Mouse (Mus musculus) neural tube, embryonic 12.5 days (tissue): ENCODE measurements around the gene Ezh2. TPM values are rescaled to one million over a fixed set of nuclear protein-coding genes. Genes with fewer than 3 reads are reported as not detected.
A peak's percentile ranks its signal among the peaks of the same experiment; 100 is the strongest.
"Not testable (repeated sequence)": the region's sequence is repeated elsewhere in the genome, so short reads cannot be mapped to it uniquely, and the experiment has no call there.

Experiments
- ATAC-seq: fragments of 200-750 bp; cut with Nextera tagmentation; 2 replicates; pipeline ENCODE4 v1.8.0; 2017; ENCODE audit warnings: low read depth, mild to moderate bottlenecking, moderate TSS enrichment, moderate library complexity; ENCODE audit not compliant: low FRiP score
- H3K27ac ChIP-seq: fragments of 300-500 bp; sonication (generic); 2 replicates; pipeline ENCODE4 v1.5.1; 2016
- H3K27me3 ChIP-seq: fragments of 300-500 bp; sonication (generic); replicated peaks from 2 replicates; pipeline ENCODE4 v1.6.1; 2016; ENCODE audit warnings: mild to moderate bottlenecking
- H3K36me3 ChIP-seq: fragments of 300-500 bp; sonication (generic); 2 replicates; pipeline ENCODE4 v1.6.1; 2016; ENCODE audit warnings: mild to moderate bottlenecking
- H3K4me1 ChIP-seq: fragments of 300-500 bp; sonication (generic); 2 replicates; pipeline ENCODE4 v1.6.1; 2016
- H3K4me2 ChIP-seq: fragments of 300-500 bp; sonication (generic); replicated peaks from 2 replicates; pipeline ENCODE4 v1.6.1; 2016; ENCODE audit warnings: mild to moderate bottlenecking
- H3K4me3 ChIP-seq: fragments of 300-500 bp; sonication (generic); 2 replicates; pipeline ENCODE4 v1.5.1; 2016
- H3K9ac ChIP-seq: fragments of 300-500 bp; sonication (generic); 2 replicates; pipeline ENCODE4 v1.6.1; 2016; ENCODE audit warnings: mild to moderate bottlenecking
- H3K9me3 ChIP-seq: fragments of 300-500 bp; sonication (generic); 2 replicates; pipeline ENCODE4 v1.6.1; 2016; ENCODE audit warnings: mild to moderate bottlenecking
- WGBS: fragments of 180-500 bp; shearing (Covaris S2); methylation state at CpG from one replicate; pipeline ENCODE4 v1.1.7; 2016; 5-methylcytosine and 5-hydroxymethylcytosine counted together
- polyA plus RNA-seq: library from polyadenylated mRNA; unstranded; fragments of >200 nt; fragmentation: Nextera tagmentation; extraction: Ambion mirVana; gene quantifications from 2 replicates; pipeline ENCODE4 v1.2.1, GENCODE M21; 2016

Ezh2 gene
- 161 and 162 TPM in 2 replicates for polyA plus RNA-seq

GRCm38 (mm10) chr6:47594926-47595623 lies at the start of gene Ezh2:
Ezh2 (minus strand) TSS chr6:47595341.
- no peaks in the 10 kb centered on the region for H3K9me3 ChIP-seq
- ATAC-seq: peak; percentile 99
- H3K27me3 ChIP-seq: no peaks in the 10 kb centered on the region
- peaks cover 6% of the 10 kb centered on the region; the same call in 1 of the 2 replicates for H3K4me1 ChIP-seq
- peak within 1 kb of the TSS; percentile 71 for H3K4me2 ChIP-seq
- H3K9ac ChIP-seq: peak within 1 kb of the TSS; percentile 99
- H3K36me3 ChIP-seq: no peaks in the 10 kb centered on the region
- peak within 1 kb of the TSS; percentile 96 for H3K4me3 ChIP-seq
- under 1% methylated on average over 67 of the region's 69 CpGs for WGBS
- peak within 1 kb of the TSS; percentile 99 for H3K27ac ChIP-seq

GRCm38 (mm10) chr6:47636527-47637076 lies 41.5 kb upstream of the Ezh2 start:
- Histone ChIP-seq H3K4me3 (no peak overlapping the region), H3K9me3 (no peaks in the 10 kb centered on the region), H3K36me3 (no peaks in the 10 kb centered on the region), H3K4me1 (no peaks in the 10 kb centered on the region), H3K4me2 (no peak overlapping the region), H3K27ac (no peak overlapping the region), H3K27me3 (no peaks in the 10 kb centered on the region), H3K9ac (no peak overlapping the region)
- no peak for ATAC-seq
- 72% methylated on average over 6 of the region's 6 CpGs for WGBS

GRCm38 (mm10) chr6:47635995-47636526 lies 40.9 kb upstream of the Ezh2 start:
- Histone ChIP-seq H3K27me3 (no peaks in the 10 kb centered on the region), H3K36me3 (no peaks in the 10 kb centered on the region), H3K9me3 (no peaks in the 10 kb centered on the region), H3K4me1 (no peaks in the 10 kb centered on the region), H3K4me2 (no peak overlapping the region), H3K27ac (no peak overlapping the region), H3K9ac (no peak overlapping the region), H3K4me3 (no peak overlapping the region)
- 76% methylated on average over 5 of the region's 5 CpGs for WGBS
- ATAC-seq: no peak

- no peak for ATAC-seq
- no peaks in the 10 kb centered on the region for H3K36me3 ChIP-seq
- H3K4me2 ChIP-seq: no peak overlapping the region
- H3K27ac ChIP-seq: no peak overlapping the region
- H3K27me3 ChIP-seq: no peaks in the 10 kb centered on the region
- no peaks in the 10 kb centered on the region for H3K4me1 ChIP-seq
- H3K9me3 ChIP-seq: no peaks in the 10 kb centered on the region
- H3K9ac ChIP-seq: no peak overlapping the region
- H3K4me3 ChIP-seq: no peak overlapping the region
- WGBS: 73% methylated on average over 7 of the region's 7 CpGs
Measured at GRCm38 (mm10) chr6:47635207-47635994, 40.3 kb upstream of the Ezh2 start.

GRCm38 (mm10) chr6:47633467-47633866 lies 38.3 kb upstream of the Ezh2 start:
- ATAC-seq: no peak
- H3K27me3 ChIP-seq: no peaks in the 10 kb centered on the region

GRCm38 (mm10) chr6:47630061-47630460 lies 34.9 kb upstream of the Ezh2 start:
- H3K27ac ChIP-seq, H3K36me3 ChIP-seq, H3K9ac ChIP-seq, H3K4me1 ChIP-seq, ATAC-seq, H3K9me3 ChIP-seq, H3K4me3 ChIP-seq, H3K27me3 ChIP-seq, H3K4me2 ChIP-seq: not testable (repeated sequence)
- 85% methylated on average over 1 of the region's 1 CpGs for WGBS

More at GRCm38 (mm10) chr6:47633467-47633866, 38.3 kb upstream of the Ezh2 start:
- H3K9ac ChIP-seq: no peak overlapping the region
- no peaks in the 10 kb centered on the region for H3K9me3 ChIP-seq
- no peaks in the 10 kb centered on the region for H3K4me1 ChIP-seq
- H3K36me3 ChIP-seq: no peaks in the 10 kb centered on the region
- no peak overlapping the region for H3K4me2 ChIP-seq
- H3K4me3 ChIP-seq: no peak overlapping the region
- no peak overlapping the region for H3K27ac ChIP-seq

GRCm38 (mm10) chr6:47627978-47628377 lies 32.8 kb upstream of the Ezh2 start:
- Histone ChIP-seq H3K27ac (no peak overlapping the region), H3K4me1 (no peaks in the 10 kb centered on the region), H3K4me3 (no peak overlapping the region), H3K27me3 (no peaks in the 10 kb centered on the region), H3K36me3 (no peaks in the 10 kb centered on the region), H3K4me2 (no peak overlapping the region), H3K9me3 (no peaks in the 10 kb centered on the region), H3K9ac (no peak overlapping the region)
- 66% methylated on average over 3 of the region's 3 CpGs for WGBS
- no peak for ATAC-seq

- ATAC-seq, H3K4me3 ChIP-seq, H3K27ac ChIP-seq, H3K9ac ChIP-seq, H3K4me2 ChIP-seq, H3K4me1 ChIP-seq, H3K36me3 ChIP-seq, H3K27me3 ChIP-seq, H3K9me3 ChIP-seq: not testable (repeated sequence)
- WGBS: 92% methylated on average over 3 of the region's 3 CpGs
Measured at GRCm38 (mm10) chr6:47626976-47627375, 31.8 kb upstream of the Ezh2 start.

GRCm38 (mm10) chr6:47621039-47621438 lies 25.9 kb upstream of the Ezh2 start:
- no peak overlapping the region for H3K9ac ChIP-seq
- WGBS: 91% methylated on average over 2 of the region's 2 CpGs
- no peak overlapping the region for H3K4me3 ChIP-seq
- no peaks in the 10 kb centered on the region for H3K4me1 ChIP-seq
- H3K27me3 ChIP-seq: no peaks in the 10 kb centered on the region
- no peak overlapping the region for H3K4me2 ChIP-seq
- no peaks in the 10 kb centered on the region for H3K9me3 ChIP-seq
- H3K36me3 ChIP-seq: no peaks in the 10 kb centered on the region
- H3K27ac ChIP-seq: no peak overlapping the region
- no peak for ATAC-seq

- H3K4me1 ChIP-seq, H3K27me3 ChIP-seq, H3K9ac ChIP-seq, H3K4me3 ChIP-seq, ATAC-seq, H3K4me2 ChIP-seq, H3K27ac ChIP-seq, H3K36me3 ChIP-seq, H3K9me3 ChIP-seq: not testable (repeated sequence)
- 63% methylated on average over 5 of the region's 5 CpGs for WGBS
Measured at GRCm38 (mm10) chr6:47608306-47608705, 13.2 kb upstream of the Ezh2 start.

- H3K4me3 ChIP-seq: no peak overlapping the region
- WGBS: 87% methylated on average over 1 of the region's 1 CpGs
- H3K4me2 ChIP-seq: no peak overlapping the region
- H3K27ac ChIP-seq: no peak overlapping the region
- no peaks in the 10 kb centered on the region for H3K4me1 ChIP-seq
- ATAC-seq: no peak
- H3K9ac ChIP-seq: no peak overlapping the region
- H3K9me3 ChIP-seq: no peaks in the 10 kb centered on the region
- H3K36me3 ChIP-seq: no peaks in the 10 kb centered on the region
- H3K27me3 ChIP-seq: no peaks in the 10 kb centered on the region
Measured at GRCm38 (mm10) chr6:47601931-47602330, 6.8 kb upstream of the Ezh2 start.

- H3K4me3 ChIP-seq: peak overlapping the region; percentile 96
- no peaks in the 10 kb centered on the region for H3K36me3 ChIP-seq
- ATAC-seq: no peak
- H3K4me1 ChIP-seq: peaks cover 6% of the 10 kb centered on the region; the same call in 1 of the 2 replicates
- peak overlapping the region; percentile 71 for H3K4me2 ChIP-seq
- 3% methylated on average over 6 of the region's 6 CpGs for WGBS
- H3K27me3 ChIP-seq: no peaks in the 10 kb centered on the region
- H3K27ac ChIP-seq: peak overlapping the region; percentile 99
- peak overlapping the region; percentile 99 for H3K9ac ChIP-seq
- no peaks in the 10 kb centered on the region for H3K9me3 ChIP-seq
Measured at GRCm38 (mm10) chr6:47595696-47596095, 555 bp upstream of the Ezh2 start.
